Mouse (Mus musculus): ENCODE measurements at regions not wholly inside any gene's neighbourhood (a gene's known extent, or its start where the extent isn't known, plus 50 kb on each side); places are given as distances from the start of the nearest gene placed in this dataset.

DNA sequence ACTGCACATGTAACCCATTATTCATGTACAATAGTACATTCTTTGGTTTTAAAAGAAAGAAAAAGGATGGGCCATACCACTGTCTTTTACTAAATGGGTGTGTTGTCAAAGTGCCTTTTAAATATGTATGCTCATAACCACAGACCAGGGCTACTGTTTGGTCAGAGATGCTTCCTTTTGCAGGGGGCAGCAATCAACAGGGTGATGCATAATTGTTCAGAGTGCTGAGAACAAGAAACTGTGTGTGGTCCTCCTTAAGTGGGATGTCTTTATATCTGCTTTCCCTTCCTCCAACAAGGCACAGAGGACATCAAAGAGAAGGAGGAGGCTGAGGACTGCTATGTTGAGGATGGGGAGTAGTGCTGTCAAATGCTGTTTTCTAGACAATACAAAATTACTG lies 544.0 kb downstream of the Ptprc start:
- Histone ChIP-seq H3K36me3 (ENCODE audit: control insufficient read depth, insufficient read depth, low read length) (no peaks in the 10 kb centered on the region), H3K4me2 (ENCODE audit: low read depth, severe bottlenecking) (no peak overlapping the region), H3K27me3 (ENCODE audit: control insufficient read depth, insufficient read depth, low read length) (no peaks in the 10 kb centered on the region), H3K4me1 (ENCODE audit: control insufficient read depth, insufficient read depth, low read length) (no peaks in the 10 kb centered on the region), H3K27ac (replicated peaks; ENCODE audit: low read depth, low read length) (no peak overlapping the region), H3K4me3 (ENCODE audit: low read depth, low read length) (no peak overlapping the region), H3K9ac (ENCODE audit: low read length) (no peak overlapping the region), H3K9me3 (ENCODE audit: control insufficient read depth, low read length) (no peaks in the 10 kb centered on the region)
- DNase-seq (ENCODE audit: low spot score) (no peak), ATAC-seq (ENCODE audit: insufficient number of reproducible peaks, low FRiP score, low TSS enrichment, low read depth) (no peak)

DNA sequence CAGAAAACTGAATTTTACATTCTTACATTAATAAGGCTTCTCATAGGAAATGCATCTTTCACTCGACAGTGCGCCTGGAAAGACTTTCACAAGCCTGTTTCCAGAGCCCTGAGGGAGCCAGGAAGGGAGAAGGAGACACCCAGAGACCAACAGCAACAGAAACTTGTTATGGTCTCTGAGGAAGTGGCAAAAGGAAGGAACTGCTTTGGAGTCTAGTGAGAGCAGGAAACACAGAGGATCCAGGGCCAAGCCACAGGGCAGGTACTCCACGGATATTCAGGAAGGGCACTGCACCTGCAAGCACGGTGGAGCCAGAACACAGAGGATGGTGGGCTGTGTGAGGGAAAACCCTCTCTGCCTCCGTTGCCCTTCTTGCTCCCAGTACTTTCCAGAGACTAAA lies 554.8 kb downstream of the Ptprc start:
- Histone ChIP-seq H3K27me3 (ENCODE audit: control insufficient read depth, insufficient read depth, low read length) (no peaks in the 10 kb centered on the region), H3K4me3 (ENCODE audit: low read depth, low read length) (no peak overlapping the region), H3K4me1 (ENCODE audit: control insufficient read depth, insufficient read depth, low read length) (no peaks in the 10 kb centered on the region), H3K4me2 (ENCODE audit: low read depth, severe bottlenecking) (no peak overlapping the region), H3K9ac (ENCODE audit: low read length) (no peak overlapping the region), H3K36me3 (ENCODE audit: control insufficient read depth, insufficient read depth, low read length) (no peaks in the 10 kb centered on the region), H3K9me3 (ENCODE audit: control insufficient read depth, low read length) (no peaks in the 10 kb centered on the region), H3K27ac (replicated peaks; ENCODE audit: low read depth, low read length) (no peak overlapping the region)
- 90% methylated on average over 5 of the region's 5 CpGs for WGBS
- no peak for ATAC-seq (ENCODE audit: insufficient number of reproducible peaks, low FRiP score, low TSS enrichment, low read depth)
- no peak for DNase-seq (ENCODE audit: low spot score)

- H3K4me3 ChIP-seq (ENCODE audit: low read depth, low read length) = no peak overlapping the region
- H3K9me3 ChIP-seq (ENCODE audit: control insufficient read depth, low read length) = no peaks in the 10 kb centered on the region
- H3K4me1 ChIP-seq (ENCODE audit: control insufficient read depth, insufficient read depth, low read length) = no peaks in the 10 kb centered on the region
- no peak overlapping the region for H3K9ac ChIP-seq (ENCODE audit: low read length)
- no peak overlapping the region for H3K27ac ChIP-seq (replicated peaks; ENCODE audit: low read depth, low read length)
- H3K36me3 ChIP-seq (ENCODE audit: control insufficient read depth, insufficient read depth, low read length) = no peaks in the 10 kb centered on the region
- H3K27me3 ChIP-seq (ENCODE audit: control insufficient read depth, insufficient read depth, low read length) = no peaks in the 10 kb centered on the region
- ATAC-seq (ENCODE audit: insufficient number of reproducible peaks, low FRiP score, low TSS enrichment, low read depth) = no peak
- no peak overlapping the region for H3K4me2 ChIP-seq (ENCODE audit: low read depth, severe bottlenecking)
- WGBS = 88% methylated on average over 2 of the region's 2 CpGs
- no peak for DNase-seq (ENCODE audit: low spot score)
These were observed 557.3 kb downstream of the Ptprc start for GRCm38 (mm10) chr1:137618231-137618630.

GRCm38 (mm10) chr1:137617513-137617912 lies 558.0 kb downstream of the Ptprc start:
- Histone ChIP-seq H3K36me3 (ENCODE audit: control insufficient read depth, insufficient read depth, low read length) (no peaks in the 10 kb centered on the region), H3K27me3 (ENCODE audit: control insufficient read depth, insufficient read depth, low read length) (no peaks in the 10 kb centered on the region), H3K9ac (ENCODE audit: low read length) (no peak overlapping the region), H3K4me1 (ENCODE audit: control insufficient read depth, insufficient read depth, low read length) (no peaks in the 10 kb centered on the region), H3K4me2 (ENCODE audit: low read depth, severe bottlenecking) (no peak overlapping the region), H3K27ac (replicated peaks; ENCODE audit: low read depth, low read length) (no peak overlapping the region), H3K4me3 (ENCODE audit: low read depth, low read length) (no peak overlapping the region), H3K9me3 (ENCODE audit: control insufficient read depth, low read length) (no peaks in the 10 kb centered on the region)
- DNase-seq (ENCODE audit: low spot score) (no peak), ATAC-seq (ENCODE audit: insufficient number of reproducible peaks, low FRiP score, low TSS enrichment, low read depth) (no peak)
- 80% methylated on average over 5 of the region's 5 CpGs for WGBS

DNA sequence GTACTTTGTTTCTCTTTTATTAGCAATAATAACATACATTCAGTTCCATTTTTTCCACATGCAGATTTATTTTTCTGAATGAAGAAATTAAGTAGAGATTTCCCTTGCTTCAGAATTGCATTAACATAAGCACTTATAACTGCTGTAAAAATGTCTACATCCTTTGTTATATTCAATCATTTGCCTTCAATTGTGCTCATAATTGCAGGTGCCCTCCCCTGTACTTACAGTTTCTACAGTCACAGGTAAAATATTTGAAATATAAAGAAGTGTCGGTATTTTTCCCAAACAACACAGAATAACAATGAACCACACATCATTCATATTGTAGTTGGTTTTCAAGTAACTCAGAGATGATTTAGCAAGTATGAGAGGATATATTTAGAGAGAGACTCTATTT lies 568.8 kb downstream of the Ptprc start:
- DNase-seq (ENCODE audit: low spot score) (no peak), ATAC-seq (ENCODE audit: insufficient number of reproducible peaks, low FRiP score, low TSS enrichment, low read depth) (no peak)
- WGBS = 91% methylated on average over 1 of the region's 1 CpGs

GRCm38 (mm10) chr1:137605890-137606663 lies 569.4 kb downstream of the Ptprc start:
- no peak overlapping the region for H3K27ac ChIP-seq (replicated peaks; ENCODE audit: low read depth, low read length)
- WGBS = 67% methylated on average over 11 of the region's 11 CpGs
- no peaks in the 10 kb centered on the region for H3K27me3 ChIP-seq (ENCODE audit: control insufficient read depth, insufficient read depth, low read length)
- no peak for DNase-seq (ENCODE audit: low spot score)
- no peaks in the 10 kb centered on the region for H3K9me3 ChIP-seq (ENCODE audit: control insufficient read depth, low read length)
- no peak overlapping the region for H3K4me3 ChIP-seq (ENCODE audit: low read depth, low read length)
- no peak overlapping the region for H3K9ac ChIP-seq (ENCODE audit: low read length)
- H3K36me3 ChIP-seq (ENCODE audit: control insufficient read depth, insufficient read depth, low read length) = no peaks in the 10 kb centered on the region
- no peak overlapping the region for H3K4me2 ChIP-seq (ENCODE audit: low read depth, severe bottlenecking)
- ATAC-seq (ENCODE audit: insufficient number of reproducible peaks, low FRiP score, low TSS enrichment, low read depth) = no peak
- H3K4me1 ChIP-seq (ENCODE audit: control insufficient read depth, insufficient read depth, low read length) = no peaks in the 10 kb centered on the region

More for the DNA sequence above, 568.8 kb downstream of the Ptprc start:
- no peaks in the 10 kb centered on the region for H3K27me3 ChIP-seq (ENCODE audit: control insufficient read depth, insufficient read depth, low read length)
- H3K4me1 ChIP-seq (ENCODE audit: control insufficient read depth, insufficient read depth, low read length) = no peaks in the 10 kb centered on the region
- H3K9ac ChIP-seq (ENCODE audit: low read length) = no peak overlapping the region
- H3K9me3 ChIP-seq (ENCODE audit: control insufficient read depth, low read length) = no peaks in the 10 kb centered on the region
- H3K36me3 ChIP-seq (ENCODE audit: control insufficient read depth, insufficient read depth, low read length) = no peaks in the 10 kb centered on the region
- H3K4me3 ChIP-seq (ENCODE audit: low read depth, low read length) = no peak overlapping the region
- no peak overlapping the region for H3K4me2 ChIP-seq (ENCODE audit: low read depth, severe bottlenecking)
- no peak overlapping the region for H3K27ac ChIP-seq (replicated peaks; ENCODE audit: low read depth, low read length)

DNA sequence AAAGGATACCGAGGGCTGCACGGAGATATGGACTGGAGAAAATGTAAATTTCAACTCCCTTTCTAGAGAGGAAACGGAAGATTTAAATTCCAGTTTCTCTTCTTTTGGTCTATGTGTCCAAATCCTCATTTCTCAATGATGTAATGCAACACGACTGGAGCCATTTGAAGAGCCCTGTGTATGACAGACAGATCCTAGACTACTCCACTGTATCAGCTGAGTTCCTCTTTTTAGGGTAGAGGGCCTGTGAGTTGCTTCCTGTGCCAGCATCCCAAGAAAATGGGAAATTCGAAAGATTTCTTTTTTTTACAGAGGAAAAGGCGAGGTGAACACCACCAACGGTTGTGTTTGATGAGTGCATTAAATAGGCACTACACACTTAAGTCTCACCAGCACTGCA lies 581.8 kb downstream of the Ptprc start:
- Histone ChIP-seq H3K27ac (replicated peaks; ENCODE audit: low read depth, low read length) (no peak overlapping the region), H3K4me2 (ENCODE audit: low read depth, severe bottlenecking) (no peak overlapping the region), H3K4me3 (ENCODE audit: low read depth, low read length) (no peak overlapping the region), H3K9ac (ENCODE audit: low read length) (no peak overlapping the region), H3K9me3 (ENCODE audit: control insufficient read depth, low read length) (no peaks in the 10 kb centered on the region), H3K4me1 (ENCODE audit: control insufficient read depth, insufficient read depth, low read length) (no peaks in the 10 kb centered on the region), H3K36me3 (ENCODE audit: control insufficient read depth, insufficient read depth, low read length) (no peaks in the 10 kb centered on the region), H3K27me3 (ENCODE audit: control insufficient read depth, insufficient read depth, low read length) (no peaks in the 10 kb centered on the region)
- ATAC-seq (ENCODE audit: insufficient number of reproducible peaks, low FRiP score, low TSS enrichment, low read depth) (no peak), DNase-seq (ENCODE audit: low spot score) (no peak)
- WGBS = 92% methylated on average over 7 of the region's 7 CpGs

DNA sequence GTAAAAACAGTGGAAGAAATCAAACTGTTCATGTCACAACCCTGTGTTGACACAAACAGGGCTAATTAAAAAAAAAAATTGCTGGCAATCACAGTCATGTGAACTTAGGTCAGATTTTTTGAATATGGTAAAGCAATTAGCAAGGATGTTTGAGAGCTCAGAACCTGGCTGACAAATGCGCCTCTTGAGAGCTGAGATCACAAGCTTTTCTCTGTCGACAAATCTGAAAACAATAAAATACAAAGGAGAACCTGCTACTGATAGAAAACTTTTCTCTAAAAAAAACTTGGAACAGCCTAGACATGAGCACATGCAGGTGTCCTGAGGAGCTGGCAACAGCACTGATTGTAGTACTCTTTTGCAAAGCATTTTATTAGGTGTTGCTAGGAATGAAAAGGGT lies 583.6 kb downstream of the Ptprc start:
- DNase-seq (ENCODE audit: low spot score) (no peak), ATAC-seq (ENCODE audit: insufficient number of reproducible peaks, low FRiP score, low TSS enrichment, low read depth) (no peak)
- Histone ChIP-seq H3K36me3 (ENCODE audit: control insufficient read depth, insufficient read depth, low read length) (no peaks in the 10 kb centered on the region), H3K27ac (replicated peaks; ENCODE audit: low read depth, low read length) (peak overlapping the region; percentile 18; the same call in 1 of the 2 replicates), H3K4me2 (ENCODE audit: low read depth, severe bottlenecking) (no peak overlapping the region), H3K27me3 (ENCODE audit: control insufficient read depth, insufficient read depth, low read length) (no peaks in the 10 kb centered on the region), H3K9me3 (ENCODE audit: control insufficient read depth, low read length) (no peaks in the 10 kb centered on the region), H3K4me1 (ENCODE audit: control insufficient read depth, insufficient read depth, low read length) (no peaks in the 10 kb centered on the region), H3K4me3 (ENCODE audit: low read depth, low read length) (no peak overlapping the region), H3K9ac (ENCODE audit: low read length) (no peak overlapping the region)
- 70% methylated on average over 2 of the region's 2 CpGs for WGBS

- Histone ChIP-seq H3K27me3 (ENCODE audit: control insufficient read depth, insufficient read depth, low read length) (no peaks in the 10 kb centered on the region), H3K4me1 (ENCODE audit: control insufficient read depth, insufficient read depth, low read length) (no peaks in the 10 kb centered on the region), H3K4me2 (ENCODE audit: low read depth, severe bottlenecking) (no peak overlapping the region), H3K27ac (replicated peaks; ENCODE audit: low read depth, low read length) (no peak overlapping the region), H3K9ac (ENCODE audit: low read length) (no peak overlapping the region), H3K9me3 (ENCODE audit: control insufficient read depth, low read length) (no peaks in the 10 kb centered on the region), H3K36me3 (ENCODE audit: control insufficient read depth, insufficient read depth, low read length) (no peaks in the 10 kb centered on the region), H3K4me3 (ENCODE audit: low read depth, low read length) (no peak overlapping the region)
- ATAC-seq (ENCODE audit: insufficient number of reproducible peaks, low FRiP score, low TSS enrichment, low read depth) (no peak), DNase-seq (ENCODE audit: low spot score) (no peak)
- WGBS = 54% methylated on average over 3 of the region's 3 CpGs
These were observed 584.2 kb downstream of the Ptprc start for GRCm38 (mm10) chr1:137591295-137591694.
